Mouse (Mus musculus) limb, embryonic 12.5 days (tissue): ENCODE data around the gene Btbd35f16. TPM values are rescaled to one million over a fixed set of nuclear protein-coding genes. Genes with fewer than 3 reads are reported as not detected.
"Not testable (repeated sequence)": the region's sequence is repeated elsewhere in the genome, so short reads cannot be mapped to it uniquely, and the experiment has no call there.

Experiments
- ATAC-seq: fragments of 200-750 bp; cut with Nextera tagmentation; 2 replicates; pipeline ENCODE4 v1.8.0; 2017; ENCODE audit warnings: low read depth, moderate TSS enrichment; ENCODE audit not compliant: insufficient number of reproducible peaks, insufficient read depth, low FRiP score, low TSS enrichment
- H3K27ac ChIP-seq: fragments of 300-500 bp; sonication (generic); 2 replicates; pipeline ENCODE4 v1.5.1; 2016; ENCODE audit warnings: mild to moderate bottlenecking, moderate library complexity
- H3K27me3 ChIP-seq: fragments of 300-500 bp; sonication (generic); 2 replicates; pipeline ENCODE4 v1.6.1; 2016; ENCODE audit warnings: mild to moderate bottlenecking, moderate library complexity
- H3K36me3 ChIP-seq: fragments of 300-500 bp; sonication (generic); 2 replicates; pipeline ENCODE4 v1.6.1; 2016; ENCODE audit warnings: mild to moderate bottlenecking, moderate library complexity
- H3K4me1 ChIP-seq: fragments of 300-500 bp; sonication (generic); replicated peaks from 2 replicates; pipeline ENCODE4 v1.6.1; 2016
- H3K4me2 ChIP-seq: fragments of 300-500 bp; sonication (generic); 2 replicates; pipeline ENCODE4 v1.6.1; 2016; ENCODE audit warnings: mild to moderate bottlenecking, moderate library complexity
- H3K4me3 ChIP-seq: fragments of 300-500 bp; sonication (generic); replicated peaks from 2 replicates; pipeline ENCODE4 v1.5.1; 2016; ENCODE audit warnings: mild to moderate bottlenecking
- H3K9ac ChIP-seq: fragments of 300-500 bp; sonication (generic); replicated peaks from 2 replicates; pipeline ENCODE4 v1.6.1; 2016; ENCODE audit warnings: mild to moderate bottlenecking, moderate library complexity
- H3K9me3 ChIP-seq: fragments of 300-500 bp; sonication (generic); 2 replicates; pipeline ENCODE4 v1.6.1; 2016; ENCODE audit warnings: mild to moderate bottlenecking, moderate library complexity
- WGBS: fragments of 180-500 bp; shearing (Covaris S2); methylation state at CpG from one replicate; pipeline ENCODE4 v1.1.7; 2016; 5-methylcytosine and 5-hydroxymethylcytosine counted together
- polyA plus RNA-seq: library from polyadenylated mRNA; unstranded; fragments of >200 nt; fragmentation: Nextera tagmentation; extraction: Ambion mirVana; gene quantifications from 2 replicates; pipeline ENCODE4 v1.2.1, GENCODE M21; 2016

Gene Btbd35f16
- polyA plus RNA-seq = not detected in 2 replicates

GRCm38 (mm10) chrX:3956902-3957301 is at the start of gene Btbd35f16:
Btbd35f16 (minus strand) TSS chrX:3957002.
- WGBS = 92% methylated on average over 2 of the region's 3 CpGs
- H3K27ac ChIP-seq, H3K4me3 ChIP-seq, H3K36me3 ChIP-seq, H3K27me3 ChIP-seq, H3K9ac ChIP-seq, H3K9me3 ChIP-seq, ATAC-seq, H3K4me2 ChIP-seq, H3K4me1 ChIP-seq: not testable (repeated sequence)

Other genes with a start within 250 kb of the Btbd35f16 start
- not detected in 2 replicates for gene Btbd35f10, start 204.1 kb downstream of the Btbd35f16 start, polyA plus RNA-seq
- gene Btbd35f3, start 80.7 kb upstream of the Btbd35f16 start, polyA plus RNA-seq = not detected in 2 replicates
- gene Btbd35f28, start 239.6 kb upstream of the Btbd35f16 start, polyA plus RNA-seq = not detected in 2 replicates